Mouse (Mus musculus): ENCODE measurements around the gene Ctf2.

Gene Ctf2

GRCm38 (mm10) chr7:127711031-127711430 is 20.9 kb downstream of the Ctf2 start:
- no peak for TF ChIP-seq GATA4 (IDR thresholded peaks at IDR 0.05; ENCODE audit: insufficient replicate concordance, low read length)

DNA sequence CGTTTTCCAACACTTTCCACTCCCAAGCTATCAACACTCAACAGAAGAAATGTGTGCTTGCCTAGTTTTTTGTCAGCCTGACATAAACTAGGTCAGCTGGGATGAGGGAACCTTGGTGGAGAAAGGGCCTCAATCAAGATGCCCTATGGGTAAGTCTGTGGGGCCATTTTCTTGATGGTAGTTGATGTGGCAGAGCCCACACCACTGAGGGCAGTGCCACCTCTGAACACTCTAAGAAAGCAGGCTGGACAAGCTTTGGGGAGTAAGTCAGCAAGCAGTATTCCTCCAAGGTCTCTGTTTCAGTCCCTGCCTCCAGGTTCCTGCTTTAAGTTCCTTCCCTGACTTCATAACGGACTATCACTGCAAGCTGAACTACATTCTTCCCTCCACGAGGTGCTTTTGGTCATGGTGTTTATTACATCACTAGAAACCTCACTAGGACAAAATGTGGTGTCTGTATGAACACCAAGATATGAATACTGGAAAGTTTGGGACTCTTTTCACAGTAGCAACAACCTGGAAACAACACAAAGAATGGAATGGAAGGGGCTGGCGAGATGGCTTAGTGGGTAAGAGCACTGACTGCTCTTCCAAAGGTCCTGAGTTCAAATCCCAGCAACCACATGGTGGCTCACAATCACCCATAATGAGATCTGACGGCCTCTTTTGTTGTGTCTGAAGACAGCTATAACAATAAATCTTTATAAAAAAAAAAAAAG is 22.5 kb downstream of the Ctf2 start:
- TF ChIP-seq GATA4 (IDR thresholded peaks at IDR 0.05; ENCODE audit: insufficient replicate concordance, low read length) = no peak

DNA sequence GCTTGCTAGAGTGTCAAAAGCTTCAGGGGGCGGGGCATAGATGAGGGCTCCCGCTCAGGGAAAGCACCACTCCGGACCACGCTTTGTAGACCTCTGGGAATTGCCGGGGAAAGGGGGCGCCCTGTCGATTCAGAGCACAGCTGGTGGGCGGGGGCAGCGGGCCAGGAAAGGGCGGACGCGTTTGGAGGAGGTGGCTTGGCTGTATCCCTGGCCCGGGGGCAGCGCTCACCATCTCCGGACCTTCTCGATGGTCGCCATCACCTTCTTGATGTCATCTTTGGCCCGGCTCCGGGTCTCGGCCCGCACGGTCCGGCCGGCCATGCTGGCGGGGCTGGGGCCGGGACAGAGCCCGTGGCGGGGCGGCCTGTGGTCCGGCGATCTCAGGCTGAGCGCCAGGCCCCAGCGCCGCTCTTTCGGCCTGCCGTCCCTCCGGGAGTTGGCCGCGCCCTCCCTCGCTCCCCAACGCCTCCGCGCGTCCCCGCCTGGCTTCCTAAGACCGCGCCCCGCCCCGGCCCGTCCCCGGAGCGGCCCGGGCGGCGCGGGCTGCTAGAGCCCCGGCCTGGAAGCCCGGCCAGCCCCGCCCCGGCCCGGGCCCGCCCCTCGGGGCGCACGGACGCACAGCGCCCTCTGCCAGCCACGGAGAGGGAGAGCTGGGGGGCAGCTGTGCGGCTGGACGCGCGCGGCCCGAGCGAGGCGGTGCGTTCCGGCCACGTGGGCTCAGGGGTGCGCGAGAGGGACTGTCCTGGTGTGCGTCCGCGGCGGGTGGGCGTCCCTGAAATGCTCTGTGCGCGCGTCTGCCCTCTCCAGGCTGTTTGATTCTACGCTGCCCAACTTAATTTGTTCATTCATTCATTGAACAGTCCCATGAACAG is 23.5 kb downstream of the Ctf2 start, which contains the start of gene Bcl7c:
Gene Bcl7c, minus strand, starts transcription at position 727 of the 872 bp plus-strand sequence.
- no peak for TF ChIP-seq GATA4 (IDR thresholded peaks at IDR 0.05; ENCODE audit: insufficient replicate concordance, low read length)

GRCm38 (mm10) chr7:127707957-127708206 is 24.1 kb downstream of the Ctf2 start:
- no peak for TF ChIP-seq GATA4 (IDR thresholded peaks at IDR 0.05; ENCODE audit: insufficient replicate concordance, low read length)

DNA sequence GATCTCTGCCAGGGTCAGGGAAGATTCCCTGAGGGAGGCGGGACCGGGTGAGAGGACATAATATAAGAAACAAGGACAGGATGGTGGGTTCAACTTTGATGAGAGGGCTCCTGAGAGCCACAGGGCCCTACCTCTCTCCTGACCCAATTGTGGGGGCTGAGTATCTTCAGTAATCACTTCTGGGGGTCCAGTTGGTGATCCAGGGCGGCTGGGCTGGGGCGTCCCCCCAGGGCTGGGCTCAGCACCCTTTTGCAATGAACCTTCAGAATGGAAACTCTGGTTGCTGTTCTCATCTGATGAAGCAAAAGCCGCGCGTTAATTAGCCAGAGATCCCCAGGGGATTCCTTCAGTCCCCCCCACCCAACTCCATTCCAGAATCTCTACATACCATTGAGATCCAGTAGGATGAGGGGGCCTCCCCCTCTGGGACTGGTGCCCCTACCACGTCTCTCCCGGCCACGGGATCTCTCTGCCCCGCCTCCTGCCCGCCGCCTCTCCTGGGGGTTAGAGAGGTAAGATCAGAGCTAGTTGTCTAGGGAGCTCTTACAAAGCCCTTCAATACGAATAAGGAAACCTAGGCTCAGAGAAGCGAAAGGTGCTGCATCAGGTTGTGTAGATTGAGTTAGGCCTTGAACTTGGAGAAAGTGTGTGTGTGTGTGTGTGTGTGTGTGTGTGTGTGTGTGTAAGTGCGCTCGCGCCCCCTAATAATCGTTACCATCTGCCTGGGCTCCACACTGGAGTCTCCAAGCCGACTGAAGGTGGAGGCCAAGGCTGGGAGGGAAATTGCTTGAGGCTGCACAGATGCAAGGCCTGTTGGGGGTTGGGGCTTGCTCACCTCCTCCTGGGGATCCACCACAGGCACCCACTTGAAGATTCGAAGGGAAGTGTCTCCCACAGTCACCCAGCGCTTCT is 24.7 kb downstream of the Ctf2 start:
- no peak for TF ChIP-seq GATA4 (IDR thresholded peaks at IDR 0.05; ENCODE audit: insufficient replicate concordance, low read length)

DNA sequence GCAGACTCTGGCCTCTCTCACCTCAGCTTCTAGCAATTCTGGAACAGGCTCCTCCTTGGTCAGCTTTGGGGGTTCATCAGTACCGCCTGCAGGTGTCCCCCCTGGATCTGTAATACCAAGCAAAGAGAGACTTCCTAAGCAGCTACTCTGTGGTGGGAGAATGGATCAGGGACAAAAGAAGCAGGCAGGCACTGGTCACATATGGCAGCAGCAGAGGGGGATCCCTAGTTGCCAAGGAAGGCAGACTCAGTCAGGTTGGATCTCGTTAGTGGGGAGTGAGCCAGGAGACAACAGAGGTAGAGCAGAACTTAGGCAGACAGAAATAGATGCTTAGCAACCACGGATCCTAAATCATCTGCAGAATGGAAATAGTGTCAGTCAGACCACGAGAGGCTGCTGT is 26.3 kb downstream of the Ctf2 start:
- TF ChIP-seq GATA4 (IDR thresholded peaks at IDR 0.05; ENCODE audit: insufficient replicate concordance, low read length) = no peak

GRCm38 (mm10) chr7:127704598-127704997 is 27.4 kb downstream of the Ctf2 start:
- TF ChIP-seq GATA4 (IDR thresholded peaks at IDR 0.05; ENCODE audit: insufficient replicate concordance, low read length) = no peak

GRCm38 (mm10) chr7:127703561-127704178 is 28.3 kb downstream of the Ctf2 start:
- TF ChIP-seq GATA4 (IDR thresholded peaks at IDR 0.05; ENCODE audit: insufficient replicate concordance, low read length) = no peak

- peak; percentile 59; the same call in 1 of the 2 replicates for TF ChIP-seq GATA4 (IDR thresholded peaks at IDR 0.05; ENCODE audit: insufficient replicate concordance, low read length)
These were observed 31.1 kb downstream of the Ctf2 start for GRCm38 (mm10) chr7:127700712-127701331.

- TF ChIP-seq GATA4 (IDR thresholded peaks at IDR 0.05; ENCODE audit: insufficient replicate concordance, low read length) = no peak
These were observed 33.0 kb downstream of the Ctf2 start for GRCm38 (mm10) chr7:127698986-127699385.

- TF ChIP-seq GATA4 (IDR thresholded peaks at IDR 0.05; ENCODE audit: insufficient replicate concordance, low read length) = no peak
These were observed 38.7 kb downstream of the Ctf2 start for GRCm38 (mm10) chr7:127693290-127693689.

DNA sequence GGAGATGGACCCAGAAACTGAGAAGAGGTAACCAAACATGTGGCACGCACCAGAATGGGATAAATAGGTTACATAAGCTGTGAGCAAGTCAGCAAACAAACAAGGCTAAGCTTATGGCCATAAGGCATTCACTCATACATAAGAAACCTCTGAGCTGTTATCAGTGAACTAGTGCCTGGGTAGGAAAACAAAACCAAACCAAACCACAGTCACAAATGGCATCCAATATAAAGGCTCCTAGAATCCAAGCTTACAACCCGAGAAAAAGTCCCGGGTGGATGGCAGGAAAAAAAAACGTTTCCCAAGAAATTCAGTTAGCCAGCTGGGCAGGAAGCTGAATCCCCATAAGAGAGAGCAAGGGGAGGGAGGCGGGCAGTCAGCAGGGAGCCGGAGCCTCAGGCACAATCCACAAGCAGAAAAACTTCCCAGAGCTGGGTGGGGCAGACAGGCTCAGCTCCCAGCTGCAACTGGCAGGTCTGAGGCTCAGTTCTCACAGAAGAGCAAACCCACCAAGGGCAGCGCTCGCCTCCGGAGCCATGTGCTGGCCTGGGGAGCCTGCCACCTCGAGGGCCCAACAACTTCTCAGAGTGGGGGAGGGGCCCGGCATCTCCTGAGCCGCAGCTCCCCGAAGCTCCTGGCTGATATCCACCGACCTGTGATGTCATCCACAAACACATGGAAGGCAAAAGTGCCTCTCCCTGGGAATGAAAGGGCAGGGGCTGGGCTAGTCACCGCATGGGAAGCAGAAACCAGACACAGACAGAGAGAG is 40.6 kb downstream of the Ctf2 start:
- no peak for TF ChIP-seq GATA4 (IDR thresholded peaks at IDR 0.05; ENCODE audit: insufficient replicate concordance, low read length)

GRCm38 (mm10) chr7:127689626-127690280 is 42.2 kb downstream of the Ctf2 start:
- no peak for TF ChIP-seq GATA4 (IDR thresholded peaks at IDR 0.05; ENCODE audit: insufficient replicate concordance, low read length)

All from liver, adult (tissue).